Mouse (Mus musculus) gastrocnemius, adult 18-20 months (tissue): Measurements from ENCODE around the gene Cacna1c. TPM values are rescaled to one million over a fixed set of nuclear protein-coding genes. Genes with fewer than 3 reads are reported as not detected.
A peak's percentile ranks its signal among the peaks of the same experiment; 100 is the strongest.

Source experiments
- DNase-seq: peaks from one replicate; pipeline ENCODE4 v3.0.0; 2021; ENCODE audit warnings: low spot score
- total RNA-seq, 2 experiments: library from RNA; stranded (reverse); gene quantifications; 2 replicates each; pipeline ENCODE4 v1.2.3; 2021

Gene Cacna1c
- total RNA-seq, 2 experiments from 2014 or later: 0.98 to 1.7 TPM

GRCm38 (mm10) chr6:118757533-118758289 lies 438.5 kb downstream of the Cacna1c start:
- DNase-seq: no peak

GRCm38 (mm10) chr6:118756511-118756910 lies 439.7 kb downstream of the Cacna1c start:
- DNase-seq: no peak

DNA sequence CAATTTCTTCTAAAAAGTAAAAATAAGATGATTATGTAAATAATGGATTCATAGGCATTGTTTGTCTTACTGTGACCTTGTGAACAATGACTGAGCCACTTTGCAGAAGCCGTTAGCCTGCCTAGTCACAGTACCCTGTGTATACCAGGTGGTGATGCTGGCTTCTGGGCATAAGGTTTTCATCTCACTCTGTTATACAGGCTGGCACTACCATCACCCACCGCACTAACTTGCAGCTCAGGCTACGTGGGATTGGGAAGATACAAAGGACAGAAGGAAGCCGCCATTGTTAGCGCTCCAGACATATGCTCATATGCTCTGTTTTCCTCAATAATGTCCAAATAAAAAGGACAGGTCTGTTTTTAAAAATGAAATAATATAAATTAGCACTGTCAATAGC lies 440.4 kb downstream of the Cacna1c start:
- DNase-seq: no peak

- DNase-seq: no peak
Measured at GRCm38 (mm10) chr6:118754439-118754838, 441.8 kb downstream of the Cacna1c start.

DNA sequence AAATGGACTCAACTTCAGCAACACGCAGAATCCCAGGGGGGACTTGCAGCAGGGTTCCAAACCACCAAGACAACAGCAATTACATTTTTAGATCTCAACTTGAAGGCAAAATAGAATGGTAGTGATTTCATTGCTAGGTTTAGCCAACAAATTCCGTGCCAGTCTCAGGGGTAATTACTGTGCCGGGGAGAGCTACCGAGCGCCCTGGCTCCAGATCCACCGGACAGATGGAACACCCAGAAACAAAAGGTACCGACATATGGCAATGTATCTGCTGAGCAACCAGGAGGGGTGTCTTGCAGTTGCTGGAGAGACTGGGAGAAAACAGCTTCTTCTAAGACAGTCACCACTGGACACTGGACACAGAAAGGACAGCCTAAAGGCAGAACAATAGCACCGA lies 442.4 kb downstream of the Cacna1c start:
- DNase-seq: no peak

DNA sequence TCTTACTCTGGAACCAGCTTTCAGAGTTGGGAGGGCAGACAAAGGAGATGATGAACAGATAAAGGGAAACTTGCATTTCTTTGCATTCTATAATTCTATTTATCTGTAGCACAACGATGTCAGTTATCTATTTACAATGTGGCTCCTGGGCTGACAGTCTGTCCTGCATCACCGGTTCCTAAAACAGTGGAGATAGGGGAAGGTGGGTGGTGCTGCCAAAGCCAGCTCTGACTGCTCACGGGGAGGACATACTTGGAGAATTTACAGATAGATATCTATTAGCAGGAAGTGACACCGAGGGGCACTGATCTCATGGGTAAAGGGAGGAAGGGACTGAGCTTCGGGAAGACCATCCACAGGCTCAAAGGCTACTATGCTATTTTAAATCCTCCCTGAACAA lies 443.2 kb downstream of the Cacna1c start:
- no peak for DNase-seq

- no peak for DNase-seq
Measured at GRCm38 (mm10) chr6:118749285-118749684, 446.9 kb downstream of the Cacna1c start.

- DNase-seq: no peak
Measured at GRCm38 (mm10) chr6:118742701-118743100, 453.5 kb downstream of the Cacna1c start.

GRCm38 (mm10) chr6:118741841-118742240 lies 454.4 kb downstream of the Cacna1c start:
- no peak for DNase-seq

GRCm38 (mm10) chr6:118739961-118740599 lies 456.1 kb downstream of the Cacna1c start:
- peak; percentile 19 for DNase-seq

DNA sequence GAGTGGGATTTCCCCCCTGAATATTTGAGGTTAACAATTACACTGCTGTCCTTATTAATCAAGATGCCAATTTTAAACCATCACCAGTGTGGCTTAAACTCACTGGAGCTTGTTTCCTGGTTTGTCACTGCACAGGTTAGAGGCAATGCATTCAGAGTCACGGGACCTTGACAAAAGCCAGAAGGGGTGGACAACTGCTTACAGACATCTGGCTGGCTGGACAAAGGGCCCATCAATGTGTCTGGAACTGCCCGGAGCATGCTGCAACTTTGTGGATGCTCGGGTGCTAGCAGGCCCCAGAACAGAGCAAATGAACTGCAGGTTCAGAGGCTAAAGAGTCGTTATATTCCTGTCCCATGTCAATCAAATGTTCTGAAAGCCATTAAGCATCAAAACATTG lies 456.9 kb downstream of the Cacna1c start:
- DNase-seq: no peak

DNA sequence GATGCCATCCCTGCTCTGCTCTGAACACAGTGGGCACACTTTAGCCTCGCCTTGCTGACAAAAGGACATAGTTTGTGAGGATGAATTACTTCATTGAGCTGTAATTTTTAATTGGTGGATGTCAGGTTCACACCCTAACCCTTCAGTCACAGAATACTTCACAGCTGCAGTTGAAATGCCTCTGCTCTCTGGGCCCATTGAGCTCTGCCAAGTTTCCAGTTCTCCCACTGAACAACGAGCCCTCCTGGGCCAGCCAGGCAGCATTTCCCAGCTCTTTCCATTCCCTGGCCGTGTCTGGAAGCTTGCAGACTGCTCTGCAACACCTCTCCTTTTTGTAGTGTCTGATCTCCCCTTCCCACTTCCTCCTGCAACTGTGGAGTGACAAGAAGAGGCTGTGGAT lies 457.6 kb downstream of the Cacna1c start:
- no peak for DNase-seq

DNA sequence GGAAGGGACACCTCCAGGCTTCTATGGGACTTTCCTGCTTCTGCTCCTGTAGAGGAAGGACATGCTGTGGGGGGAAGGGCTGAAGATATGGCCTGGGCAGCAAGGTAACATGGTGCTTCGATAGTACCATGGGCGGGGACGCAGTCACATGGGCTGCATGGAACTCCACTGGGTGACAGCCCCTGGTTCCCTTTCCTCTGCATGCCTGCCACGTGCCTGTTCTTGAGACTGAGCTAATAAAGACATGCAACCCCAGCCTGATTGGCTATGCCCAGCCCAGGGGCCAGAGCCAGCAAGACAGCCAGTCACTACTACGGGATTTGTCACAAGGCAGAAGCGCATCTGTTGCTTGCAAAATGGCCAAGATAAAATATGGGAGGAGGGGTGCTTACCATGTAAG lies 459.1 kb downstream of the Cacna1c start:
- no peak for DNase-seq

DNA sequence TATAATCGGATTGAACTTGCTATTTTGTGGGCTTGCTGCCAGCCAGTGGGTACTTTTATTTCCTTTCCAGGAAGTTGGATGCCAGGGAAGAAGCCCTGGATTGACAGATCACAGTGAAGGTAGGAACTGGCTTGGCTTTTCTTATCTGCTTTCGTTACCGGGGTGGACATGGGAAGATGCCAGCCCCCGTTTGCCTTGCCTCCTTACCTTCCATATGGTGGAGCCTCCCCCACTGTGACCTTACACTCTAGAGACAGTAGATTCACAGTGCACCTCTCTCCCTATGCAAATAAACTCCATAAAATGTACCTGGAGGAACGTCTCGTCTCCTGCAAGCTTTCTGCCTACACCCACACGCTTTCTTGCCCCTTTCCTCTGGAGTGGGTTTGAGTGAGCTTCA lies 459.7 kb downstream of the Cacna1c start:
- no peak for DNase-seq

- DNase-seq: no peak
Measured at GRCm38 (mm10) chr6:118735145-118735544, 461.1 kb downstream of the Cacna1c start.

DNA sequence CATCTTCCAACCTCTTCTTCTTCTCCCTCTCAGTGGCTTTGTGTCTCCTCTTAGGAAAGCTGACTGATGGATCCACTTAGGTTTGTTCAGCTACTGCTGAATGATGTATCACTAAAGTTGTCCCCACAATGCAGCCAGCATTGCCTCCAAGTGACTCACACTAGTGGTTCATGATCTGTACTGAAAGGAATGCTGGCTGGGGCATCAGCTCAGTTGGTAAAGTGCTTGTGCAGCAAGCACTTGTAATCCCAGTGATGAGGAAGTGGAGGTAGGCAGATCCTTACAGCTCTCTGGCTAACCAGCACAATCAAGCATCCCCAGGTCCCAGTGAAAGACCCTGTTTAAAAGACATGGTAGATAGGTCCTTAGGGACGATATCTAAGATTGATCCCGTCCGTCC lies 464.3 kb downstream of the Cacna1c start:
- DNase-seq: no peak

DNA sequence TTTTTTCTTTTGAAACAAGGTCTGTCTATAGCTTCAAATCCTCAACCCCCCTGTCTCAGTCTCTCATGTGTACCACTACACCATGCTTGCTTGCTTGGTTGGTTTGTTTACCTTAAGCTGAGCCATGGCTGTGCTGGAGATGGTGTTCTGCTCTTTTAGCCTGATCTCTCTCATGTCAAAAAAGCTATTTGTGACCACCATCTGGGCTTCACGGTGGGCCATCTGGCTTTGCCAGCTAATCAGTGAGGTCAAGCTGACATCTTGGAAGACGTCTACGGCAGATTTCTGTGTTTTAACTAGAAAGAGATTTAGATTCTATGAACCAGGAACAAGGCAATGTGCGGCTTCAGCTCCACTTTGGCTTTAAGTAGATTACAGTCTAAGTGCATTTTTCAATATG lies 471.3 kb downstream of the Cacna1c start:
- no peak for DNase-seq

DNA sequence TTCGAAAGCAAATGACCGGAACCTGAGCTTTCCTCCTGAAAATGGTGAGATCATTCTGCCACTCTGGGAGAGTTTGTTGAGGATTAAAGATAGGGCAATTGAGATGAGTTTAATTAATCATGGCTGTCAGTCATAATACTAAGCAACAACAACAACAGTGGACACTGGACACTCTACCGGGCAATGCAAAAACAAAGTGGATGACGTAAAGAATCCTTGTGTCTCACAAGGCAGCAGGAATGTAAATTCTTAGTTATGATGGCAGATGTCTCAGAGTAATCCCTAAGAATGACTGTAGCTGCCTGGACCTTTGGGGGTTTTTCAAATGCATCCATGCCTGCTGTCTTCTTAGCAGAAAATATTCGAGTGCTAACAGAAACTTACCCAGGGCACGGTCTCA lies 471.8 kb downstream of the Cacna1c start:
- DNase-seq: no peak

GRCm38 (mm10) chr6:118722336-118722735 lies 473.9 kb downstream of the Cacna1c start:
- no peak for DNase-seq

- no peak for DNase-seq
Measured at GRCm38 (mm10) chr6:118719486-118719885, 476.7 kb downstream of the Cacna1c start.

GRCm38 (mm10) chr6:118713286-118713685 lies 482.9 kb downstream of the Cacna1c start:
- no peak for DNase-seq

DNA sequence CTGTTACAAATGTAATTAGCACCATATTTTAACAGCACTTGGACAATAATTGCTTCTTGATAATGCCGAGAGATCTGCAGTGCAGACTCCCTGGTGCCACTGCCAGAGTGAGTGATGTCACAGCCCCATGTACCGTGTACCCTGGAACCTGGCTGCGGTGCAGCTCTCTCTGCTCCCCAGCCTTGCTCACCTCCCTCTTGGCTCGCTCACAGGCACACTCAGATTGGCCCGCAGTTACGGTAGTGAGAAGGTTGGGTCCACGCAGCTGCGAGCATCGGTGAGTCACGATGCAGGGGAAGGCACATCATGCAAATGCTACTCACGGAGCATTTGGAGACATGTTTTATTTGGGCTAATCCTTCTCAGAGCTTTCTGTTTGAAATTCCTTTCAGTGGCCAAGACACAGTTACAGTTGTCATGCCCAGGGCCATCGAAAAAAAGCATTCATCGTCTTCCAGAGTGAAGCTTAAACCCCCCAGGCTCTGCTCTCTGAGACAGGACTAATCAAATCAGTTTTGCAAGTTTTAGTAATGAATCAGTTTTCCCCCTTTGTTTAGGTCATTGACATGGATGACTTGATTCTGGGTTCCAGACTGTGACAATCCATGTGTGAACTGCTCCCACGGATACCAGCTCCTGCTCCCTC lies 484.4 kb downstream of the Cacna1c start:
- DNase-seq: no peak

DNA sequence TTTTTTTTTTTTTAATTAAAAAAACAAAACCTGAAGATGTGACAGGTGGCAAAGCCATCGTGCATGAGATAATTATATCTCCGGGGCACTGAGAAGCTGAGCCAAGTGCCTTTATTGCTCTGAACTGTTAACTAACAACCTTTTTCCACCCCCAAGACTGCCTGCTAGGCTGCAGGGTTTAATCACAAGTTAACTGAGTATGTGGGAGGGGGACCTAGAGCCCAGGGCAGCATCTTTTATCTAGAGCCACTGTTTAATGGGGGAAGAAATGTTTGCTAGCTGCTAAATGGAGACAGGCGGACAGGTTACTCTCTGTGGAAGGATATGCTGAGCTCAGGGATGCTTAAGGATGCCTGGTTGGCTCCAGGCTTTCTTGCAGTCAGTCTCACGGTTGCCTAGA lies 489.2 kb downstream of the Cacna1c start:
- DNase-seq: no peak
